In genomic region chr1:174364882-174365451, GRCm38 (mm10) we compare ENCODE assay signal across 28 mouse cellular contexts. TPM values are rescaled to one million over a fixed set of nuclear protein-coding genes. Genes with fewer than 3 reads are reported as not detected.
"Had no signal": no experiment of that assay in that cellular context is flagged by ENCODE, and none has a peak within 500 bp of the region (broad histone marks: within the 10 kb centered on the region; RNA-seq: fewer than 3 reads in every experiment).

Gene Olfr417 (plus strand): TSS chr1:174365122.

- H3K27me3 ChIP-seq: intestine, embryonic 15.5 days; limb, embryonic 13.5 days; midbrain, embryonic 15.5 days; neural tube, embryonic 12.5 days; neural tube, embryonic 15.5 days; stomach, embryonic 15.5 days had no signal

- H3K4me2 ChIP-seq: intestine, embryonic 15.5 days; limb, embryonic 13.5 days; midbrain, embryonic 15.5 days; neural tube, embryonic 12.5 days; neural tube, embryonic 15.5 days; stomach, embryonic 15.5 days had no signal

- H3K9ac ChIP-seq: intestine, embryonic 15.5 days; limb, embryonic 13.5 days; midbrain, embryonic 15.5 days; neural tube, embryonic 12.5 days; neural tube, embryonic 15.5 days; stomach, embryonic 15.5 days had no signal

- H3K36me3 ChIP-seq: intestine, embryonic 15.5 days; limb, embryonic 10.5 days; limb, embryonic 13.5 days; midbrain, embryonic 10.5 days; midbrain, embryonic 15.5 days; neural tube, embryonic 12.5 days; neural tube, embryonic 15.5 days; stomach, embryonic 15.5 days had no signal

- H3K4me1 ChIP-seq: intestine, embryonic 15.5 days; limb, embryonic 10.5 days; limb, embryonic 13.5 days; midbrain, embryonic 10.5 days; midbrain, embryonic 15.5 days; neural tube, embryonic 12.5 days; neural tube, embryonic 15.5 days; stomach, embryonic 15.5 days had no signal

- DNase-seq: kidney, adult 18-20 months; kidney, adult 9 months; kidney, postnatal 14 days; layer of hippocampus, adult 9-11 months; lung, adult 2 months; lung, postnatal 14 days; lung, postnatal 4 days; right cerebral cortex, adult 18-20 months; right cerebral cortex, postnatal 14 days; spleen, adult 18-20 months; thymus, postnatal 25 days had no signal

- H3K9me3 ChIP-seq: intestine, embryonic 15.5 days; limb, embryonic 10.5 days; limb, embryonic 13.5 days; midbrain, embryonic 10.5 days; midbrain, embryonic 15.5 days; neural tube, embryonic 12.5 days; neural tube, embryonic 15.5 days; stomach, embryonic 15.5 days had no signal

- H3K4me3 ChIP-seq: intestine, embryonic 15.5 days; layer of hippocampus, adult 2 months; limb, embryonic 10.5 days; limb, embryonic 13.5 days; midbrain, embryonic 10.5 days; midbrain, embryonic 15.5 days; neural tube, embryonic 12.5 days; neural tube, embryonic 15.5 days; stomach, embryonic 15.5 days had no signal

- ATAC-seq: intestine, embryonic 15.5 days; midbrain, embryonic 15.5 days had no signal

- H3K27ac ChIP-seq: intestine, embryonic 15.5 days; layer of hippocampus, adult 2 months; limb, embryonic 10.5 days; limb, embryonic 13.5 days; midbrain, embryonic 10.5 days; midbrain, embryonic 15.5 days; neural tube, embryonic 12.5 days; neural tube, embryonic 15.5 days; stomach, embryonic 15.5 days had no signal

RNA-seq across cellular contexts. Expression of gene Olfr417, which starts in this region (rescaled TPM):
- total RNA-seq: layer of hippocampus, adult 2 months; layer of hippocampus, postnatal 25 days; left cerebral cortex, adult 18-20 months; left cerebral cortex, postnatal 25 days; liver, adult 2 months had no signal
- polyA plus RNA-seq: intestine, embryonic 15.5 days; kidney, embryonic 16.5 days; large intestine, adult 2 months; limb, embryonic 10.5 days; limb, embryonic 13.5 days; liver, adult 2 months; lung, adult 2 months; lung, embryonic 16.5 days; midbrain, embryonic 10.5 days; midbrain, embryonic 15.5 days; neural tube, embryonic 12.5 days; neural tube, embryonic 15.5 days; stomach, embryonic 15.5 days; thymus, postnatal 0 days had no signal
